Mouse (Mus musculus) liver, postnatal 0 days (tissue): ENCODE results near the gene Ttc38. TPM values are rescaled to one million over a fixed set of nuclear protein-coding genes. Genes with fewer than 3 reads are reported as not detected.

Experiments
- ATAC-seq: fragments of 200-750 bp; cut with Nextera tagmentation; 2 replicates; pipeline ENCODE4 v1.8.0; 2017; ENCODE audit warnings: mild to moderate bottlenecking, moderate library complexity
- DNase-seq: peaks from one replicate; pipeline ENCODE4 v3.0.0-alpha.2; 2016
- H3K27ac ChIP-seq: fragments of 300-500 bp; sonication (generic); 2 replicates; pipeline ENCODE4 v1.5.1; 2014; ENCODE audit warnings: antibody characterized with exemption, moderate library complexity, mild to moderate bottlenecking, low read depth
- H3K27me3 ChIP-seq: fragments of 300-500 bp; sonication (generic); 2 replicates; pipeline ENCODE4 v1.6.1; 2014; ENCODE audit warnings: low read length, control low read depth, mixed read lengths; ENCODE audit not compliant: insufficient read depth
- H3K36me3 ChIP-seq: fragments of 300-500 bp; sonication (generic); replicated peaks from 2 replicates; pipeline ENCODE4 v1.6.1; 2014; ENCODE audit warnings: mild to moderate bottlenecking, control low read depth, low read length, moderate library complexity, mixed read lengths; ENCODE audit not compliant: insufficient read depth
- H3K4me1 ChIP-seq: fragments of 300-500 bp; sonication (generic); 2 replicates; pipeline ENCODE4 v1.6.1; 2014; ENCODE audit warnings: antibody characterized with exemption, mild to moderate bottlenecking, control low read depth; ENCODE audit not compliant: insufficient read depth
- H3K4me2 ChIP-seq: fragments of 300-500 bp; sonication (generic); 2 replicates; pipeline ENCODE4 v1.6.1; 2014; ENCODE audit warnings: low read depth, mild to moderate bottlenecking, low read length, moderate library complexity, mixed read lengths
- H3K4me3 ChIP-seq: fragments of 300-500 bp; sonication (generic); 2 replicates; pipeline ENCODE4 v1.5.1; 2014; ENCODE audit warnings: low read depth, low read length
- H3K9ac ChIP-seq: fragments of 300-500 bp; sonication (generic); replicated peaks from 2 replicates; pipeline ENCODE4 v1.6.1; 2014; ENCODE audit warnings: mild to moderate bottlenecking, moderate library complexity
- H3K9me3 ChIP-seq: fragments of 300-500 bp; sonication (generic); 2 replicates; pipeline ENCODE4 v1.6.1; 2016; ENCODE audit warnings: mild to moderate bottlenecking, control low read depth, low read length, mixed read lengths
- CTCF ChIP-seq: sonication (generic); IDR thresholded peaks from 2 replicates; pipeline ENCODE4 v1.5.1; 2016; ENCODE audit warnings: antibody characterized with exemption, low read depth
- EP300 ChIP-seq: IDR thresholded peaks from 2 replicates; pipeline ENCODE4 v1.6.1; 2016; ENCODE audit warnings: antibody characterized with exemption, low read depth, mild to moderate bottlenecking
- WGBS: fragments of 180-500 bp; shearing (Covaris S2); extraction: QIAGEN DNeasy Blood & Tissue Kit; methylation state at CpG from one replicate; pipeline ENCODE4 v1.1.7; 2014; ENCODE audit not compliant: insufficient replicate concordance; 5-methylcytosine and 5-hydroxymethylcytosine counted together
- polyA plus RNA-seq: library from polyadenylated mRNA; unstranded; fragments of >200 nt; fragmentation: Nextera tagmentation; extraction: Ambion mirVana; gene quantifications from 2 replicates; pipeline ENCODE4 v1.2.1, GENCODE M21; 2015

Ttc38 gene
- polyA plus RNA-seq, 1 experiment from 2014 or later: 16.2 TPM

- 0 out of 2 replicates have a peak, but pooled peaks cover 5% of the 10 kb centered on the region for H3K36me3 ChIP-seq
- no peak overlapping the region for H3K4me2 ChIP-seq
- no peaks in the 10 kb centered on the region for H3K9me3 ChIP-seq
- H3K4me3 ChIP-seq: no peak overlapping the region
- TF ChIP-seq CTCF: no peak
- TF ChIP-seq EP300: no peak
- H3K27ac ChIP-seq: no peak overlapping the region
- ATAC-seq (no peak), DNase-seq (no peak)
- no peak overlapping the region for H3K9ac ChIP-seq
- 72% methylated on average over 16 of the region's 16 CpGs for WGBS
- H3K27me3 ChIP-seq: no peaks in the 10 kb centered on the region
- peaks cover 3% of the 10 kb centered on the region for H3K4me1 ChIP-seq
Measured at GRCm38 (mm10) chr15:85788633-85789032, 43.5 kb upstream of the Ttc38 start.

- ATAC-seq (no peak), DNase-seq (no peak)
- H3K4me2 ChIP-seq: no peak overlapping the region
- H3K27me3 ChIP-seq: no peaks in the 10 kb centered on the region
- H3K4me3 ChIP-seq: no peak overlapping the region
- no peak overlapping the region for H3K27ac ChIP-seq
- H3K4me1 ChIP-seq: peaks cover 3% of the 10 kb centered on the region; the same call in 1 of the 2 replicates
- no peak for TF ChIP-seq CTCF
- TF ChIP-seq EP300: no peak
- no peak overlapping the region for H3K9ac ChIP-seq
- H3K36me3 ChIP-seq: 0 out of 2 replicates have a peak, but pooled peaks cover 8% of the 10 kb centered on the region
- H3K9me3 ChIP-seq: no peaks in the 10 kb centered on the region
- WGBS: 69% methylated on average over 4 of the region's 4 CpGs
Measured at GRCm38 (mm10) chr15:85791449-85791848, 40.7 kb upstream of the Ttc38 start.

- ATAC-seq (no peak), DNase-seq (no peak)
- Histone ChIP-seq H3K9me3 (no peaks in the 10 kb centered on the region), H3K9ac (no peak overlapping the region), H3K36me3 (0 out of 2 replicates have a peak, but pooled peaks cover 8% of the 10 kb centered on the region), H3K27ac (no peak overlapping the region), H3K4me2 (no peak overlapping the region), H3K4me3 (no peak overlapping the region), H3K27me3 (no peaks in the 10 kb centered on the region), H3K4me1 (no peaks in the 10 kb centered on the region)
- no peak for TF ChIP-seq EP300
- no peak for TF ChIP-seq CTCF
- WGBS: 25% methylated on average over 1 of the region's 1 CpGs
Measured at GRCm38 (mm10) chr15:85792819-85793218, 39.3 kb upstream of the Ttc38 start.

DNA sequence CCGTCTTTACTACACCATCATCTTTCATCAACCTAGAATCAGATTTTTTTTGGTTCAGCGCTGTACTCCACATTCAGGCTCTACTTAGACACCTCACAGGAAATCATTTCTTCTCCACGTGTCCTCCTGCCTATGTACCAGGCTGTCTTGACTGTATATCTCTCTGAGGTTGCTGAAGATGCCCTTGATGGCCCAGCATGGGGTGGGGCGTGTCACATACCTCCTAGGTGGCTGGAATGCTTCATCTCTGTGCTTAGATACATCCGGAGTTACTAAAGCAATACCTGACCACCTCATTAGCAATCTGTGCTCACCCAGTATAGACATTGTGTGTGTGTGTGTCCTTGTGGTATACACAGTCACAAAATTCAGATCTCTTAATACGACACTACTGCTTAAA lies 36.6 kb upstream of the Ttc38 start:
- ATAC-seq (no peak), DNase-seq (no peak)
- 74% methylated on average over 6 of the region's 6 CpGs for WGBS
- Histone ChIP-seq H3K4me1 (no peaks in the 10 kb centered on the region), H3K9me3 (no peaks in the 10 kb centered on the region), H3K4me2 (no peak overlapping the region), H3K27me3 (no peaks in the 10 kb centered on the region), H3K9ac (no peak overlapping the region), H3K27ac (no peak overlapping the region), H3K4me3 (no peak overlapping the region), H3K36me3 (0 out of 2 replicates have a peak, but pooled peaks cover 14% of the 10 kb centered on the region)
- no peak for TF ChIP-seq EP300
- TF ChIP-seq CTCF: no peak

GRCm38 (mm10) chr15:85798676-85799075 lies 33.4 kb upstream of the Ttc38 start:
- WGBS: 87% methylated on average over 8 of the region's 8 CpGs
- no peak for ATAC-seq
- Histone ChIP-seq H3K27me3 (no peaks in the 10 kb centered on the region), H3K9ac (no peak overlapping the region), H3K4me2 (no peak overlapping the region), H3K4me1 (no peaks in the 10 kb centered on the region), H3K36me3 (peaks cover 19% of the 10 kb centered on the region; the same call in 1 of the 2 replicates), H3K4me3 (no peak overlapping the region), H3K27ac (no peak overlapping the region), H3K9me3 (no peaks in the 10 kb centered on the region)
- no peak for TF ChIP-seq CTCF
- TF ChIP-seq EP300: no peak
- DNase-seq: no peak

GRCm38 (mm10) chr15:85802931-85803330 lies 29.2 kb upstream of the Ttc38 start:
- DNase-seq (no peak), ATAC-seq (no peak)
- Histone ChIP-seq H3K4me3 (no peak overlapping the region), H3K27ac (no peak overlapping the region), H3K9ac (no peak overlapping the region), H3K4me1 (no peaks in the 10 kb centered on the region), H3K4me2 (no peak overlapping the region), H3K9me3 (no peaks in the 10 kb centered on the region), H3K36me3 (peaks cover 16% of the 10 kb centered on the region; the same call in 1 of the 2 replicates), H3K27me3 (no peaks in the 10 kb centered on the region)
- WGBS: 68% methylated on average over 2 of the region's 2 CpGs
- TF ChIP-seq EP300 (no peak), CTCF (no peak)

DNA sequence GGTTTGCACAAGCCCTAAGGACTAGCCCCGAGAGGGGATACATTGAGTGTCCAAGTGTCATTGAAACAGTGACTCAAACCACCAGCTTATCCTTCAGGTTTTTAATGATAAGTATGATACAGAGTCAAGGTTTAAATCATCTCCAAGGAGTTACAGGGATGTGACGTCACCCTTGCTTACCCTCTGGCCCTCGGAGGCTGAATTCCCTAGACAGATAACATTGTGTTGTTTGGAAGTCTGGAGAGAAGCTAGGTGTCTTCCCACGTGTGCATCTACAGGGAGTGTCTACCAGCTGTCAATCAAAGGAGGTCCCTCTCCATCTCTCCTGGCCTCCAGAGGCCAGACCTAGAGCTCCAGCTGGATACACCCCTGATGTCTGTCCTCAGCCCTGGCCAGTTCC lies 25.2 kb upstream of the Ttc38 start:
- DNase-seq: no peak
- TF ChIP-seq EP300: no peak
- TF ChIP-seq CTCF: no peak
- Histone ChIP-seq H3K27me3 (no peaks in the 10 kb centered on the region), H3K9me3 (no peaks in the 10 kb centered on the region), H3K4me1 (peaks cover 9% of the 10 kb centered on the region), H3K4me2 (no peak overlapping the region), H3K36me3 (peaks cover 4% of the 10 kb centered on the region; the same call in 1 of the 2 replicates), H3K27ac (no peak overlapping the region), H3K9ac (no peak overlapping the region), H3K4me3 (no peak overlapping the region)
- no peak for ATAC-seq
- 66% methylated on average over 4 of the region's 4 CpGs for WGBS
